Mouse (Mus musculus) gastrocnemius, postnatal 4 days (tissue): ENCODE measurements around the gene C2cd5. TPM values are rescaled to one million over a fixed set of nuclear protein-coding genes. Genes with fewer than 3 reads are reported as not detected.
"Not testable (repeated sequence)": the region's sequence is repeated elsewhere in the genome, so short reads cannot be mapped to it uniquely, and the experiment has no call there.

Experiments used
- DNase-seq, 2 experiments: peaks; one replicate each; pipeline ENCODE4 v3.0.0; 2021 to 2022; ENCODE audit warnings: low spot score in 2 of 2, mixed read lengths in 2 of 2
- long read RNA-seq, 2 experiments: library from polyadenylated mRNA; stranded (forward); transcript quantifications; one replicate each; pipeline ENCODE4 v2.0.0; 2021
- total RNA-seq, 2 experiments: library from RNA; stranded (reverse); gene quantifications; 2 replicates each; pipeline ENCODE4 v1.2.3; 2021

The C2cd5 gene
- total RNA-seq = 10 to 100 TPM; 22.8 to 27.9 TPM
- long read RNA-seq, experiment 1, partial matches to known transcripts = 3 of 9 reads
- long read RNA-seq, experiment 1, other reads (novel, unspliced or antisense) = 6 of 9 reads
- long read RNA-seq, experiment 2, partial matches to known transcripts = 5 of 16 reads
- long read RNA-seq, experiment 2, other reads (novel, unspliced or antisense) = 11 of 16 reads

- peak; percentile 94 to 98 for DNase-seq
Measured at GRCm38 (mm10) chr6:143099681-143100382, at the start of gene C2cd5. C2cd5 (minus strand) TSS chr6:143100141.

DNA sequence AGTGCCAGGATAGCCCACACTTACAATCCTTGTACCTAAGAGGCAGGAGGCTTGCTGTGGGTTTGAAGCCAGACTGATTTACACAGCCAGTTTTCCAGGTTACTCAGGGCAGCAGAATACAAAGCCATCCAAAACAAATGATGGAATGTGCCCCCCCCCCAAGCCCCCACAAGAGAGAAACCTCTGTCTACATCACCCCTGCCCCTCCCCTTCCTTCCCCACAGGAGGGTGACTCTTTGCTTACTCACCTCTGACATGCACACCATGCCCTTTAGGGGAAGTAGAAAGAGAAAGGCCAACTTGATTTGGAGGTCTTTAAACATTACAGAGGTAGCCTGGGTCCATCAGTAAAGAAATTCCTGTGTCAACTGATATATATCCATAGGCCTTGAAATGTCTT, 48.9 kb upstream of the C2cd5 start:
- no peak for DNase-seq

- no peak for DNase-seq
Measured at GRCm38 (mm10) chr6:143146756-143147155, 46.8 kb upstream of the C2cd5 start.

GRCm38 (mm10) chr6:143145051-143145450, 45.1 kb upstream of the C2cd5 start:
- no peak for DNase-seq

DNA sequence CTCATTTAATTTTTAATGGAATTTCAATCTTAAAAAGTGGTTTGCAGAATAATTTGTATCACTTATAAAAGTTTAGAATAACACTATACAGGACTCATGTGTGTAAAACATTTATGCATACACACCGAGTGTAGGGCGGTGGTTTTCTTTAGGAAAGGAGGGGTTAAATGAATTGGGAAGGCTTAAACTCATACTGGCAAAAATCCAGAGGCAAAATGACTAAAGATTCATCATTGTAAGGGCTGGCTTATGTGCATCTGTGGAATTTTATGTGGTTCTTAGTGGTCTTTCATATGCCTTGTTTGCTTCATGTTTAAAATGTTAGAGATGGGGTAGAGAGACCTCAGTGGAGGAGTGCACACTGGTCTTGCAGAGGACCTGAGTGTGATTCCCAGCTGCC, 44.6 kb upstream of the C2cd5 start:
- DNase-seq = no peak

- no peak for DNase-seq
Measured at GRCm38 (mm10) chr6:143143775-143144273, 43.9 kb upstream of the C2cd5 start.

DNA sequence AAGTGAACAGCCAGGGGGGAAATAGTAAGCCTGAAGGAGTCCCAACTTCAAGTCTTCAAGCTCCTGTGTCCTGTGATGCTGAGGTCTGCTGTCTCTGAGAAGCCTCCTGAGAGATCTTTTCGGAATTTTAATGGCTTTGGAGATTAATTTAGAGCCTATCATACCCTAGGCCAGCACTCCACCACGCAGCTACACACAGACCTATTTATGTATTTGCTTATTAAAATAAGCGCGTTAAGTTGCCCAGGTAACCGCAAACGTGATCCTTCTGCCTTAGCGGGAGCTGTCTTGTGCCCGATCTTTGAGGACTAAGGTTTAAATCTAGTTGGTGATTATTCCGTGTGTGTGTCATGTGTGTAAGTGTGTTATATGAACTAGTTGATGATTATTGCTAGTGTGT, 43.4 kb upstream of the C2cd5 start:
- no peak for DNase-seq

DNA sequence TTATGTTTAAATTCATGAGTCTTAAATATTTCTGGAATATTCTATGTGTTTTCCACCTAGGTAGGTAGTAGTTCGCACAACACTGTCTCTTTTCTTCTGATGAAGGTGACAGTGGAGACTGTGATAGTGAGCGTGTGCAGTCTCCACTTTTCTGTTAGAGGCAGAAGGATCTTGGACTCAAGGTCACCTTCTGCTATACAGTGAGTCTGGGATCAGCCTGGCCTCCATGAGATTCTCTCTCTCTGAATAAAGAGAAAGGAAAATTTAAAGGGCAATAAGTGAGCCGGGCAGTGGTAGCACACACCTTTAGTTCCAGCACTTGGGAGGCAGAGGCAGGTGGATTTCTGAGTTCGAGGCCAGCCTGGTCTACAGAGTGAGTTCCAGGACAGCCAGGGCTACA, 42.9 kb upstream of the C2cd5 start:
- no peak for DNase-seq

DNA sequence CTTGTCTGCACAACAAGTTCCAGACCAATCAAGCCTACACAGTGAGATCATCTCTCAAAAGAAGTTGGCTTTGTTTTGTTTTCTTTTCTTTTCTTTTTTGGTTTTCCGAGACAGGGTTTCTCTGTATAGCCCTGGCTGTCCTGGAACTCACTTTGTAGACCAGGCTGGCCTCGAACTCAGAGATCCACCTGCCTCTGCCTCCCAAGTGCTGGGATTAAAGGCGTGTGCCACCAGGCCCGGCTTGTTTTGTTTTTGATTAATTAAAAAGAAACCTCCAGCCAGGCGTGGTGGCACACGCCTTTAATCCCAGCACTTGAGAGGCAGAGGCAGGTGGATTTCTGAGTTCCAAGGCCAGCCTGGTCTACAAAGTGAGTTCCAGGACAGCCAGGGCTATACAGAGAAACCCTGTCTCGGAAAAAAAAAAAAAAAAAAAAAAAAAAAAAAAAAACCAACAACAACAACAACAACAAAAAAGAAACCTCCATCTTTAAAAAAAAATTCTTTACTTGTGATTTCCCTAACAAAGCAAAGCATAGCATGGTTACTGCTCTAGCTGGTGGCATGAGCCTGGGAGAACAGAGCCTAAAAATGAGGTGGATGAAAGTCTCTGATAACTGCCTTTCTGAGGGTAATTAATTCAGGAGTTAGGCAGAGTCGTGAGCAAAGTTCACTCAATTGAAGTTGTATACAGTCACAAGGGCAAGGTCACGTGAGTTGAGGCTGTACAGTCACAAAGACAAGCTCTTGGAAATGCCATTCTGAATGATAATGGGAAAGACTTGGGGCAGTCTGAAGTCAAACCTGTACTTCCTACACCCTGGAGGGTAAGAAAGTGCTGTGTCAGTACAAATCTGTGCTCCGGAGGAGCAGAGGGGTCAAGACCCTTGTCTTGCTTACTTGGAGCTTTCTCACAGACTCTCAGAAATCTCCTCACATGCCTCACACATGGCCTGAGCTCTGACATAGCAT, 42.0 kb upstream of the C2cd5 start:
- DNase-seq = not testable (repeated sequence)

DNA sequence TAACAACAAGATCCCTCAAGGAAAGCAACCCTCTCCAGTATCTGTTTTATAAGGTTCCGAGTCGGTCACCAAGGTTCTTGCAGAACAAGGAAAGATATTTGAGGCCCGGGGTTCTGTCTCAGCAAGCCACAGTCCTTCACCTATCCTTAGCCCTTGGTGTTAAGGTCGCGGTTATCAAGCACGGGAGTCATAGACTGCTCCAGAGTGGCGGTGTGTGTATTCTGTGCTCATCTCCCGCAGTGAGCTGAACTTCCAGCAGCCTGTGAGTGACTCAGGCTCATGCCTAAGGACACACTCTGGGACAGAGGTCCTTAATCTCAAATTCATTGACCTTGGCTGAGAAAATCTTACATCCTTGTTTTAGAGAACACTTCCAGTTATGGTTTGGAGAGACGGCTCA, 40.9 kb upstream of the C2cd5 start:
- DNase-seq = no peak

DNA sequence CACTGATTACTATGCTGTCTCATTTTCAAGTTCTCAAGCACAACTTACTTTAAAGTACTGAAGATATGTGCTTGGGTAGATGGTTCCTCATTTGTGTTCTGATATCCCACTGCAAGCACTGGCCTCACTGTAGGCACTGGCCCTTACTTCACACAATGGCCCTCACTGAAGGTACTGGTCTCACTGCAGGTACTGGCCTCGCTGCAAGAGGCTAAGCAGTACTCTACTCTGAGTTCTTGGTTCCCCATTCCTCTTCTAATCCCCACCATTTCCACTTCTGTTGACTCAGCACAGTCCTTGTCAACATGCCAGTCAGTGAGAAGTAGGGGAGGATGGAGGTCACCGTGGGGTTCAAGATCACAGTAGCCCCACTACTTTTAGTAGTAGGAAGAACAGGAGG, 39.5 kb upstream of the C2cd5 start:
- DNase-seq = no peak

DNA sequence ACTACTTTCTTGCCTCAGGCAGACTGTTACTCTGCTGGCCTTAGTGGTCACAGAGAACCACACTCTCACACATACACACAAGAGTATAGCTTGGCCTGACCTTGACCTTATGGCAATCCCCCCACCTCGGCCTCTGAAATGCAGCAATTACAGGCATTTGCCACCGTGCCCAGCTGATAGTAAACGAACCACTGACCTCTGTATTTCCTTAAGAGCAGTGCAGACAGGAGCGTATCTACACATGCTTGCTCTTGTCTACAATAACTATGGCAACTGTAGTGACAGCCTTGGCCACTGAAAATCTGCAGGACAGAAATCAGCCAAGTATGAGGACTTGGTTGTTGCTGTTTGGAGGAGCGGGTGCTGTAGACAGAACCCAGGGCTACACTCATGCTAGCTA, 37.4 kb upstream of the C2cd5 start:
- no peak for DNase-seq

GRCm38 (mm10) chr6:143136688-143137087, 36.7 kb upstream of the C2cd5 start:
- DNase-seq = no peak

- DNase-seq = no peak
Measured at GRCm38 (mm10) chr6:143135097-143135496, 35.2 kb upstream of the C2cd5 start.

GRCm38 (mm10) chr6:143133150-143133549, 33.2 kb upstream of the C2cd5 start:
- DNase-seq = no peak

GRCm38 (mm10) chr6:143131895-143132652, 32.1 kb upstream of the C2cd5 start:
- no peak for DNase-seq

GRCm38 (mm10) chr6:143130411-143130810, 30.5 kb upstream of the C2cd5 start:
- no peak for DNase-seq

DNA sequence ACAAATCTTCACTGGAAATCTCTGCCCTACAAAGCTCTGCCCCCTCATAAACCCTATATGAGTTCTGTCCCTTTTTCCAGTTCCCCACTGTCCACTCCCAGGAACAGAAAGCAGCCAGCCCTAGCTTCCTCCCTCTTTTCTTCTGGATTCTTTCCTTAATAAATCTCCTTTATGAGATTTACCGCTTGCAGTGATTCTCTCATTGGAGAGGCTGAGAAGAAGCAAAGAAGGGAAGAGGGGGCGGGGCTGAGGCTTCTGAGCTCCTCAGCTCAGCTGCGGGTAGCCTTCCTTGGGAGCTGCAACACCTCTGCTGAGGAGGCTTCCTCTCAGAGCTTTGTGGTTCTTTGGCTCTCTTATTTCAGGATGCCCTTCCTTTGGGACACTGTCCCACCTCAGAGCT, 30.0 kb upstream of the C2cd5 start:
- no peak for DNase-seq

DNA sequence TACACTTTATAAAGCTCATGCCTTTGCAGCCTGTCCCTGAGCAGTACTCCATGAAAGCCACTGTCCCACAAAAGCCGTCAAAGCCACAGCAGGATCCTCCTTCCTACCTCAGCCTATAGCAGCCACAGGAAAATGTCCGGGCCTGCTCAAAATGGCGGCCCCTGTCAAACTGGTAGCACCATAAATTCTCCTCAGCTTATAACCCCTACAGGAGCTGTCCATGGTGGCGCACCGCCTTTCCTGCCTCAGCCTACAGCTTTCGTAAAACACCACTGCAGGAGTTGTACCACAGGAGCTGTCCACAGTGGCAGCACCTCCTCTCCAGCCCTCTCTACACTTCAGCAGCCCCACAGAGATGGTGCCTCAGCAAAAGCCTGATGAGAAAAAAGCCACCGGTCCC, 29.5 kb upstream of the C2cd5 start:
- no peak for DNase-seq

- DNase-seq = no peak
Measured at GRCm38 (mm10) chr6:143125721-143126120, 25.8 kb upstream of the C2cd5 start.

DNA sequence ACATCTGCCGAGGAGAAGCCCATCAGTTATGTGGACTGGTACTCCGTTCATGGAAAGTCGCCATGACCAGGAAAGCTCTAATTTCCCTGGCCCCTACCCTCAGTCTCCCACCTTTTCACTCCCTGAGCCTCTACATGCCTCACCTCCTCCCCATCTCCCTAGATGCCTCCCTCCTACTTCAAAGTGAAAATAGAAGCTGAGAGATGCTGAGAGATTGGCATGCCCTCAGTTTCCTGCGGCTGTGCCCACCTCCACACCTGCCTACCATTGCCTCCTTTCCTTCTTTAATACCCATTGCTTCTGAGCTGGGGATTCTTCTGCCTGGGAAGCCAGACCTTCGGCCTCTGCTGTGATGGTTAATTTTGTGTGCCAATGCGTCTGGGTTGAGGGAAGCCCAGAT, 19.4 kb upstream of the C2cd5 start:
- no peak for DNase-seq
